Mouse (Mus musculus) thymus, postnatal 36 days (tissue): ENCODE measurements around the gene Gbp8.
"Not testable (repeated sequence)": the region's sequence is repeated elsewhere in the genome, so short reads cannot be mapped to it uniquely, and the experiment has no call there.

Experiments used
- DNase-seq, 2 experiments: peaks; one replicate each; pipeline ENCODE4 v3.0.0; 2022; ENCODE audit warnings: mixed read lengths in 2 of 2

The Gbp8 gene

GRCm38 (mm10) chr5:105139409-105140088 is at the start of gene Gbp8, which contains the start of the genes Gbp9 and Gbp4:
Gene Gbp8 (minus strand): TSS chr5:105139540.
Gene Gbp9 (minus strand): TSS chr5:105139539.
Gene Gbp4 (minus strand): TSS chr5:105139586.
- DNase-seq = peak; percentile 68 to 76

- DNase-seq = no peak
Observed at GRCm38 (mm10) chr5:105181446-105181845, 42.1 kb upstream of the Gbp8 start.

- no peak for DNase-seq
Observed at GRCm38 (mm10) chr5:105156582-105156981, 17.2 kb upstream of the Gbp8 start.

- no peak for DNase-seq
Observed at GRCm38 (mm10) chr5:105154049-105154448, 14.7 kb upstream of the Gbp8 start.

GRCm38 (mm10) chr5:105148062-105148461 is 8.7 kb upstream of the Gbp8 start:
- DNase-seq = not testable (repeated sequence)

GRCm38 (mm10) chr5:105146447-105146846 is 7.1 kb upstream of the Gbp8 start:
- no peak for DNase-seq

GRCm38 (mm10) chr5:105145731-105146130 is 6.4 kb upstream of the Gbp8 start:
- DNase-seq = peak in 1 of 2 experiments; percentile 33

GRCm38 (mm10) chr5:105140089-105140810 is 910 bp upstream of the Gbp8 start:
- DNase-seq = not testable (repeated sequence)

- no peak for DNase-seq
Observed at GRCm38 (mm10) chr5:105138906-105139305, 434 bp downstream of the Gbp8 start.

GRCm38 (mm10) chr5:105136706-105137304 is 2.5 kb downstream of the Gbp8 start:
- DNase-seq = not testable (repeated sequence)

- not testable (repeated sequence) for DNase-seq
Observed at GRCm38 (mm10) chr5:105121731-105122130, 17.6 kb downstream of the Gbp8 start.

GRCm38 (mm10) chr5:105115740-105116139 is 23.6 kb downstream of the Gbp8 start:
- DNase-seq = no peak

GRCm38 (mm10) chr5:105114696-105115095 is 24.6 kb downstream of the Gbp8 start:
- DNase-seq = peak; percentile 53 to 70

GRCm38 (mm10) chr5:105113656-105114055 is 25.7 kb downstream of the Gbp8 start:
- DNase-seq = peak in 1 of 2 experiments; percentile 44

GRCm38 (mm10) chr5:105110271-105110852 is 29.0 kb downstream of the Gbp8 start:
- peak; percentile 67 to 68 for DNase-seq

GRCm38 (mm10) chr5:105109775-105110174 is 29.6 kb downstream of the Gbp8 start:
- DNase-seq = peak; percentile 27 to 30

GRCm38 (mm10) chr5:105105689-105106088 is 33.7 kb downstream of the Gbp8 start:
- not testable (repeated sequence) for DNase-seq

- no peak for DNase-seq
Observed at GRCm38 (mm10) chr5:105081900-105082299, 57.4 kb downstream of the Gbp8 start.

GRCm38 (mm10) chr5:105068356-105068755 is 71.0 kb downstream of the Gbp8 start:
- DNase-seq = peak; percentile 58 to 74

- DNase-seq = peak; percentile 29 to 51
Observed at GRCm38 (mm10) chr5:105064443-105064842, 74.9 kb downstream of the Gbp8 start.

GRCm38 (mm10) chr5:105063321-105063720 is 76.0 kb downstream of the Gbp8 start:
- peak; percentile 43 to 59 for DNase-seq

GRCm38 (mm10) chr5:105062403-105062802 is 76.9 kb downstream of the Gbp8 start:
- not testable (repeated sequence) for DNase-seq

- DNase-seq = peak; percentile 45 to 68
Observed at GRCm38 (mm10) chr5:105060224-105060623, 79.1 kb downstream of the Gbp8 start.
